ENCODE assay signal across 14 mouse cellular contexts in genomic region chr2:35658311-35658710, GRCm38 (mm10).
DNase-seq lines count a peak whose midpoint lies in the region; ATAC-seq and TF ChIP-seq lines count a peak whose summit lies in the region.
"Had no signal": no experiment of that assay in that cellular context is flagged by ENCODE, and none has a peak within 500 bp of the region (broad histone marks: within the 10 kb centered on the region; RNA-seq: fewer than 3 reads in every experiment).

No protein-coding gene starts in this region.

- no peak overlapping the region for H3K27ac ChIP-seq in heart, adult 2 months
- H3K27ac ChIP-seq in heart, embryonic 11.5 days (ENCODE audit: low read depth, low read length) = no peak overlapping the region
- H3K27ac ChIP-seq in layer of hippocampus, adult 2 months = peak overlapping the region; percentile 48; the same call in 1 of the 2 replicates
- no peak overlapping the region for H3K27ac ChIP-seq in CH12.LX (ENCODE audit: insufficient read depth, low read depth)
- H3K27ac ChIP-seq: liver, embryonic 15.5 days; midbrain, embryonic 12.5 days had no signal

- no peaks in the 10 kb centered on the region; the same call in 1 of the 2 replicates for H3K79me2 ChIP-seq in heart, adult 2 months (replicated peaks; ENCODE audit: control insufficient read depth, insufficient read depth, low read length)
- no peaks in the 10 kb centered on the region; the same call in 1 of the 2 replicates for H3K79me2 ChIP-seq in CH12.LX (replicated peaks; ENCODE audit: control insufficient read depth, extremely low read depth, insufficient read depth, poor library complexity, severe bottlenecking)

- H3K4me2 ChIP-seq in heart, embryonic 11.5 days = no peak overlapping the region
- H3K4me2 ChIP-seq in CH12.LX (ENCODE audit: insufficient read depth, low read depth, poor library complexity, severe bottlenecking) = no peak overlapping the region
- H3K4me2 ChIP-seq: liver, embryonic 15.5 days; midbrain, embryonic 12.5 days had no signal

- 0 out of 2 replicates have a peak, but pooled peaks have one; percentile 27 for TF ChIP-seq EP300 in heart, adult 2 months (IDR thresholded peaks at IDR 0.05; ENCODE audit: insufficient read depth, low read depth, low read length)
- no peak for TF ChIP-seq EP300 in CH12.LX (IDR thresholded peaks at IDR 0.05; ENCODE audit: low read length)

- no peak for TF ChIP-seq POLR2A in heart, adult 2 months (IDR thresholded peaks at IDR 0.05; ENCODE audit: insufficient read depth, low read depth, low read length)
- no peak for TF ChIP-seq POLR2A in CH12.LX (IDR thresholded peaks at IDR 0.05; ENCODE audit: low read depth, low read length)

- no peaks in the 10 kb centered on the region for H3K27me3 ChIP-seq in heart, adult 2 months (ENCODE audit: control insufficient read depth, insufficient read depth, low read length)
- H3K27me3 ChIP-seq in heart, embryonic 11.5 days (ENCODE audit: control insufficient read depth, insufficient read depth, low read length) = no peaks in the 10 kb centered on the region
- peaks cover 14% of the 10 kb centered on the region for H3K27me3 ChIP-seq in CH12.LX (replicated peaks)
- H3K27me3 ChIP-seq: midbrain, embryonic 12.5 days had no signal

- no peak for DNase-seq in heart, adult 2 months
- DNase-seq in layer of hippocampus, adult 2 months (ENCODE audit: low spot score in 2 of 2) = no peak
- DNase-seq in layer of hippocampus, adult 8-10 months (ENCODE audit: low spot score in 2 of 2) = no peak
- no peak for DNase-seq in CH12.LX (ENCODE audit: extremely low read depth)
- DNase-seq in adrenal gland, postnatal 10 days = peak; percentile 73
- DNase-seq in neural tube, embryonic 10.5 days (ENCODE audit: extremely low spot score, low spot score) = no peak
- no peak for DNase-seq in cerebellum, postnatal 25 days
- DNase-seq: cerebellum, adult 18-20 months; gastrocnemius, postnatal 14 days; thymus, postnatal 4 days had no signal

- 21% methylated on average over 3 of the region's 3 CpGs for WGBS in heart, adult 2 months
- WGBS in heart, embryonic 11.5 days (ENCODE audit: insufficient replicate concordance) = 51% methylated on average over 3 of the region's 3 CpGs

- no peak for TF ChIP-seq CTCF in heart, adult 2 months (IDR thresholded peaks at IDR 0.05)
- TF ChIP-seq CTCF in layer of hippocampus, adult 2 months (conservative IDR thresholded peaks at IDR 0.05) = no peak
- TF ChIP-seq CTCF in CH12.LX (conservative IDR thresholded peaks at IDR 0.05 in 1 of 2, IDR thresholded peaks at IDR 0.05 in 1 of 2; ENCODE audit: low read depth in 2 of 2, low read length in 2 of 2) = no peak

- intact Hi-C loops in heart, adult 2 months (cut with DNase I) = no loop called here

- H3K4me1 ChIP-seq in heart, adult 2 months (ENCODE audit: control insufficient read depth, insufficient read depth, low read length) = peaks cover 24% of the 10 kb centered on the region
- H3K4me1 ChIP-seq in heart, embryonic 11.5 days (ENCODE audit: control insufficient read depth, insufficient read depth, low read length) = peaks cover 57% of the 10 kb centered on the region
- peaks cover 22 to 32% of the 10 kb centered on the region in 2 experiments for H3K4me1 ChIP-seq in CH12.LX (ENCODE audit: control insufficient read depth in 1 of 2, insufficient read depth in 2 of 2)

- ATAC-seq in heart, embryonic 11.5 days (replicated peaks; ENCODE audit: insufficient number of reproducible peaks, low FRiP score, low TSS enrichment) = no peak
- ATAC-seq: inflammation-experienced regulatory T-cells, adult 6 months had no signal

- TF ChIP-seq RAD21 in CH12.LX (IDR thresholded peaks at IDR 0.05; ENCODE audit: low read depth, low read length) = no peak

- no peaks in the 10 kb centered on the region for H3K9me3 ChIP-seq in heart, embryonic 11.5 days (replicated peaks; ENCODE audit: control insufficient read depth, low read length)
- peaks cover 6% of the 10 kb centered on the region for H3K9me3 ChIP-seq in CH12.LX (replicated peaks; ENCODE audit: low read length)
- H3K9me3 ChIP-seq: liver, embryonic 15.5 days; midbrain, embryonic 12.5 days had no signal

- no peak overlapping the region for H3K9ac ChIP-seq in heart, adult 2 months (ENCODE audit: low read depth, low read length)
- no peak overlapping the region for H3K9ac ChIP-seq in heart, embryonic 11.5 days (ENCODE audit: low read depth, low read length)
- no peak overlapping the region for H3K9ac ChIP-seq in CH12.LX (ENCODE audit: insufficient read depth, low read depth)
- H3K9ac ChIP-seq: liver, embryonic 15.5 days; midbrain, embryonic 12.5 days had no signal

- in situ Hi-C loops in CH12.LX (cut with MboI; ENCODE audit: low pct_ligation_motif_present, low pct_unique_long_range_greater_than_20kb, low sequenced_read_pairs) = no loop called here

- dilution Hi-C loops in CH12.LX (cut with MboI; ENCODE audit: extremely low pct_ligation_motif_present, extremely low pct_unique_long_range_greater_than_20kb, low sequenced_read_pairs) = no loop called here

- no peaks in the 10 kb centered on the region for H3K36me3 ChIP-seq in heart, adult 2 months (ENCODE audit: control insufficient read depth, insufficient read depth, low read length)
- no peaks in the 10 kb centered on the region for H3K36me3 ChIP-seq in heart, embryonic 11.5 days (ENCODE audit: control insufficient read depth, insufficient read depth, low read length)
- peaks cover 0 to 8% of the 10 kb centered on the region in 2 experiments for H3K36me3 ChIP-seq in CH12.LX (replicated peaks in 1 of 2; ENCODE audit: control insufficient read depth in 1 of 2, insufficient read depth in 1 of 2, low read length in 1 of 2)
- H3K36me3 ChIP-seq: liver, embryonic 15.5 days; midbrain, embryonic 12.5 days had no signal

- H3K4me3 ChIP-seq in heart, adult 2 months = no peak overlapping the region
- H3K4me3 ChIP-seq in heart, embryonic 11.5 days (ENCODE audit: low read depth, low read length) = no peak overlapping the region
- no peak overlapping the region for H3K4me3 ChIP-seq in layer of hippocampus, adult 2 months
- H3K4me3 ChIP-seq in CH12.LX (replicated peaks in 1 of 3; ENCODE audit: low read depth in 2 of 3, low read length in 2 of 3, poor library complexity in 1 of 3) = no peak overlapping the region
- H3K4me3 ChIP-seq: liver, embryonic 15.5 days; midbrain, embryonic 12.5 days had no signal

TF ChIP-seq in CH12.LX, 34 proteins besides CTCF, POLR2A, EP300 and RAD21:
- TF ChIP-seq MYC (IDR thresholded peaks at IDR 0.05; ENCODE audit: low read depth, low read length) = 0 out of 2 replicates have a peak, but pooled peaks have one; percentile 23
- TF ChIP-seq MEF2A (IDR thresholded peaks at IDR 0.05; ENCODE audit: borderline replicate concordance, low read depth, low read length) = no peak
- TF ChIP-seq ZMIZ1 (IDR thresholded peaks at IDR 0.05; ENCODE audit: low read depth, low read length) = no peak
